Mouse (Mus musculus): ENCODE data around the gene Prpf38a.
A peak's percentile ranks its signal among the peaks of the same experiment; 100 is the strongest.

Prpf38a gene

DNA sequence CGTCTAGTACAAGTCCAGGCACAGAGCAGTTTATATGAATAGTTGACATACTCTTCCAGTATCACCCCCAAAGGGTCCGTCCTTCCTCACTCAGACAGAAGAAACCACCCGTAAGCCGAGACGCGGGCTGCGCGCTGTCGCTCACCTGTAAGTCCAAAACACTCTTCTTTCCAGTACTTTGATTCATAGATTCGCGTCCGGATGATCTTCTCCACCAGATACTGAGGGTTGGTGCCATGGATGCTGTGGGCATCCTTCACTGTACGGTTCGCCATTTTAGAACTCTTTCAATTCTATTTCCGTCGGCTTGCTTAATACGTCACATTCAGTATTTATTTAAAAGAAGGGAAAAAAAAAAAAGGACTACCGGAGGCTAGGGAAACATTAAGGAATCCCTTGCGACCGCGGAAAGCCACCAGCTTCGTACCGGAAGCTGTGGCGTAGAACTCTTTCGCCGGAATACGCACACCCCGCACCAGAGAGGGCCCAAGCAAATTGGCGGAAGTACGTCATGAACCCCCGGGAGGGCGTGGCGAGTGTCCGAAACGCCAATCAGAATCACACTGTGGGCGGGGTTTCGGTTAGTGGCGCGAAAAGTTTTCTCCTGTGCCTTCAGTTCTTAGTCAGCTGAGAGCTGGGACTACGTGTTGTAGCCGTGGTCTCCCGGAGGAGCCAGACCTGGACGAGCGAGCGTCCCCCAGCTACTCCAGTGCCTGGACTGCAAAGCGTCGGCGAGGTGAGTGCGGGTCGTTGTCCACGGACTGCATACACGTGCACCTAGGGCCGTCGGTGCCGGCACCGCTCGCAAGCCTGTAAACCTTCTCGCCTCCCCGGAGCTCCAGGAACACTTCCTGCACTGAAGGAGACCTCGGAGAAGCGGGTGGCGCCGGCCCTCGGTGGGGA is at the start of gene Prpf38a, which contains the start of gene Orc1:
Gene Prpf38a, minus strand, starts transcription at position 497 of the 903 bp plus-strand sequence.
Gene Orc1, plus strand, starts transcription at position 584 of the 903 bp plus-strand sequence.
- no peaks in the 10 kb centered on the region for H3K27me3 ChIP-seq (ENCODE audit: insufficient read depth, low read length)
- TF ChIP-seq CTCF (conservative IDR thresholded peaks at IDR 0.05; ENCODE audit: low read length): no peak
- TF ChIP-seq POU5F1 (IDR thresholded peaks at IDR 0.05; ENCODE audit: borderline replicate concordance, low read length): no peak
- TF ChIP-seq NANOG (IDR thresholded peaks at IDR 0.05; ENCODE audit: borderline replicate concordance, low read length): no peak
- peaks cover 41% of the 10 kb centered on the region for H3K4me1 ChIP-seq (replicated peaks; ENCODE audit: low read depth, low read length)
- peaks cover 53% of the 10 kb centered on the region for H3K36me3 ChIP-seq (ENCODE audit: insufficient read depth, low read length)
- no peaks in the 10 kb centered on the region for H3K9me3 ChIP-seq (ENCODE audit: low read length)
- H3K4me3 ChIP-seq (replicated peaks; ENCODE audit: low read length): peak within 1 kb of the TSS; percentile 97

DNA sequence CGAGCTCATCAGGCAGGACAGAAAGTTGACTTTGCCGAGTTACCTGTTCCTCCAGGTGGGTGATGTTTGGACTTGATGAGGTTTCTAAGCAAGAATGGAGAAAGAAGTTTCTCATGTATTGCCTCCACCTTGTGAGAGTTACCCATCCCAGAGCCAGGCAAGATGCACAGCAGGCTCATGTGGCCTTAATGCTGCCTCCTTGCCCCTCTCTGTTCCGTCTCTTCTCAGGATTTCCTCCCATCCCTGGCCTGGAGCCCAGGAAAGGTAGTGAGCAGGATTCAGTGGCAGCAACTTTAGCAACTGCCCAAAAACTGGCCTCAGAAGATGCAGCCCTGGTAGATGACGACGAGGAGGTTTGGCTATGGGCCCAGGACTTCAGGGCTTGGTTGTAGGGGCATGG is 47.9 kb upstream of the Prpf38a start:
- Histone ChIP-seq H3K4me1 (replicated peaks; ENCODE audit: low read depth, low read length) (peaks cover 12% of the 10 kb centered on the region), H3K9me3 (ENCODE audit: low read length) (no peaks in the 10 kb centered on the region), H3K36me3 (ENCODE audit: insufficient read depth, low read length) (peaks cover 100% of the 10 kb centered on the region), H3K27me3 (ENCODE audit: insufficient read depth, low read length) (no peaks in the 10 kb centered on the region), H3K4me3 (replicated peaks; ENCODE audit: low read length) (no peak overlapping the region)
- TF ChIP-seq CTCF (conservative IDR thresholded peaks at IDR 0.05; ENCODE audit: low read length) (no peak), POU5F1 (IDR thresholded peaks at IDR 0.05; ENCODE audit: borderline replicate concordance, low read length) (no peak)

DNA sequence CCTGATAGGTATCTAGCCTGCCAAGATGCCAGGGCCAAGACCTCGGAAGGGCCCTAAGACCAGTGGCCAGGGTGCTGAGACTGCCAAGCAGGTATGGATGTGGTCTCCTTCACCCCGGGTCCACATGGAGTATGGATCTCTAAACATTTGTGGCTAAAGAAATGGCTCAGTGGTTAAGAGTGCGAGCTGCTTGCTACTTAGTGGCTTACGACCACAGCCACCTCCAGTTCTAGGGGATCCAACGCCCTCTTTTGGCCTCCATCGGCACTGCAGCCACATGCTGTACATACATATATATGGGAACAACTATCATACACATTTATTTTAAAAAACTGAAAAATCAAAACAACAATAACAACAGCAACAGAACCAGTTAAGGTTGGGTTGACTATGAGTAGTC is 42.4 kb upstream of the Prpf38a start:
- Histone ChIP-seq H3K4me1 (replicated peaks; ENCODE audit: low read depth, low read length) (peaks cover 30% of the 10 kb centered on the region), H3K36me3 (ENCODE audit: insufficient read depth, low read length) (peaks cover 60% of the 10 kb centered on the region), H3K27me3 (ENCODE audit: insufficient read depth, low read length) (no peaks in the 10 kb centered on the region), H3K9me3 (ENCODE audit: low read length) (no peaks in the 10 kb centered on the region), H3K4me3 (replicated peaks; ENCODE audit: low read length) (0 out of 2 replicates have a peak overlapping the region, but pooled peaks have one; percentile 95)
- TF ChIP-seq CTCF (conservative IDR thresholded peaks at IDR 0.05; ENCODE audit: low read length) (peak; percentile 91), POU5F1 (IDR thresholded peaks at IDR 0.05; ENCODE audit: borderline replicate concordance, low read length) (no peak), NANOG (IDR thresholded peaks at IDR 0.05; ENCODE audit: borderline replicate concordance, low read length) (no peak)

DNA sequence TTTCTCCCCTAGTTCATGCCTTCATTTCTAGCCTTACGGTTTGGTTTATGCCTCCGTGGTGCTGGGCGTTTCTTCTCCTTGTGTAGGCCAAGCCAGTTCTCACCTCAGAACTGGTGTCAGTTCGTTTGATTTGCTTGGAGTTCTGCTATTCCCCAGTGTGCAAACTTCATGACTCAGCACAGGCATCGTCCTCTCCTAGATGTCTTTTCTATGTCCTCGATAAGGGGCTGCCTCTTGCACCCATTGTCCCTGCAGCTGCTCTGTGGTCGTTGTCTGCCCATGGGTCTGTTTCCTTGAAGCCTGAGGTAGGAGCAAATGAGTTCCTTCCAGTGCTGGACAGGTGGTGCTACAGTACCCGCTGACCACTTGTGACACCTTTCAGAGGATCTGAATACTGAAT is 41.4 kb upstream of the Prpf38a start:
- Histone ChIP-seq H3K27me3 (ENCODE audit: insufficient read depth, low read length) (no peaks in the 10 kb centered on the region), H3K4me1 (replicated peaks; ENCODE audit: low read depth, low read length) (peaks cover 30% of the 10 kb centered on the region), H3K4me3 (replicated peaks; ENCODE audit: low read length) (peak overlapping the region; percentile 95), H3K36me3 (ENCODE audit: insufficient read depth, low read length) (peaks cover 60% of the 10 kb centered on the region), H3K9me3 (ENCODE audit: low read length) (no peaks in the 10 kb centered on the region)
- TF ChIP-seq NANOG (IDR thresholded peaks at IDR 0.05; ENCODE audit: borderline replicate concordance, low read length): no peak
- TF ChIP-seq POU5F1 (IDR thresholded peaks at IDR 0.05; ENCODE audit: borderline replicate concordance, low read length): no peak
- TF ChIP-seq CTCF (conservative IDR thresholded peaks at IDR 0.05; ENCODE audit: low read length): no peak

DNA sequence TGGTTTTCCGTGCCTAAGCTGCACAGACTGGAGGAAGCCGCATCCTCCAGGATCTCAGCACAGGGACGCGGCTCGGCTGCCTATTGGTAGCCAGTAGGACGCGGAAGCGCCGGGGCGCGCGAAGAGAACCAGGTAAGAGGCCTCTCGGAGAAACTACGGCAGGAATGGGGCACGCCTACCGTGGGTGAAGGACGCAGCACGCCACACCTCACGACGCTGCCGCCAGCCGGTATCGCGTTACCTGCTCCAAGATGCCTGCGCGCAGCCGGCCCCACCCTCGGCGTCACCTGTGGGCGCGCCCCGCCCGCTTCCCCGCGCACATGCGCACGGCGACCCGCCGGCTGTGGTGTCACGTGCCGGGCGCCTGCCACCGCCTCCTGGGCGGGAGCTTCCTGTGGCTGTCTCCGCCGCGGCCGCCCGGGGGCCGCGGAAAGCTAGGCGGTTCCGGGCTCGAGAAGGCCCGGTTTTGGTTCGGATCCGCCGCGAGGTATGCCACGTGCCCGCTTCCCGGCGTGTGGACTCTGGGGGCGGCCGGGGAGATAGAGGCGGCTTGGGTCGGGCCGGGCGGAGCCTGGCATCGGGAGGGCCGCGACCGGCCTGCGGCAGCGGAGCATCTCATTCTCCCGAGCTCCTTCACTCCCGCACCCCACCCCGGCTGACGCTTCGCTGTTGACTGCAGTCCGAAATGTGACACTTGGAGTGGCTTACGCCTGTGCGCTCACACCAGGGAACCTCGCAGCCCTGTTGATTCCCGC is 40.6 kb upstream of the Prpf38a start, which contains the start of gene Cc2d1b:
Gene Cc2d1b, plus strand, starts transcription at position 354 of the 755 bp plus-strand sequence.
- H3K36me3 ChIP-seq (ENCODE audit: insufficient read depth, low read length): peaks cover 60% of the 10 kb centered on the region
- H3K4me3 ChIP-seq (replicated peaks; ENCODE audit: low read length): peak within 1 kb of the TSS; percentile 95
- no peaks in the 10 kb centered on the region for H3K27me3 ChIP-seq (ENCODE audit: insufficient read depth, low read length)
- no peaks in the 10 kb centered on the region for H3K9me3 ChIP-seq (ENCODE audit: low read length)
- peaks cover 30% of the 10 kb centered on the region for H3K4me1 ChIP-seq (replicated peaks; ENCODE audit: low read depth, low read length)
- TF ChIP-seq NANOG (IDR thresholded peaks at IDR 0.05; ENCODE audit: borderline replicate concordance, low read length): no peak
- no peak for TF ChIP-seq POU5F1 (IDR thresholded peaks at IDR 0.05; ENCODE audit: borderline replicate concordance, low read length)
- TF ChIP-seq CTCF (conservative IDR thresholded peaks at IDR 0.05; ENCODE audit: low read length): no peak

DNA sequence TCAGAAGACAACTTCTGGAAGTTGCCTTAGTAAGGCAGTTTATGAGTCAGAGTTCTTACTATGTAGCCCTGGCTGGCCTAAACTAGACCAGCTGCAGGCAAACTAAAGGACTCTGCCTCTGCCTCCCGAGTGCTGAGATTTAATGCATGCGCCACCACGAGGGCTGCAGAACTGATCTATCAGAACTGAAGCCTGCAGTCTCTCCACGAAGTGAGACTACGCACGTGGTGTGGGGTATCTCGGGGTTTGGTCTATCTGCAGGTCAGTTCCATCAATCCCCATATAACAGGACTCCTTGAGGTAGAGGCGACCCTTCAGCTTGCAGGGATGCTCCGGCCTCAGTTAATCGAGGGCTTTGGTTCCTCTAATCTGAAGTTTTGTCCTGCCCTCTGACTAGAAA is 40.0 kb upstream of the Prpf38a start:
- TF ChIP-seq POU5F1 (IDR thresholded peaks at IDR 0.05; ENCODE audit: borderline replicate concordance, low read length) (no peak), CTCF (conservative IDR thresholded peaks at IDR 0.05; ENCODE audit: low read length) (no peak), NANOG (IDR thresholded peaks at IDR 0.05; ENCODE audit: borderline replicate concordance, low read length) (no peak)
- Histone ChIP-seq H3K27me3 (ENCODE audit: insufficient read depth, low read length) (no peaks in the 10 kb centered on the region), H3K4me3 (replicated peaks; ENCODE audit: low read length) (peak overlapping the region; percentile 95), H3K4me1 (replicated peaks; ENCODE audit: low read depth, low read length) (peaks cover 30% of the 10 kb centered on the region), H3K36me3 (ENCODE audit: insufficient read depth, low read length) (peaks cover 60% of the 10 kb centered on the region), H3K9me3 (ENCODE audit: low read length) (no peaks in the 10 kb centered on the region)

DNA sequence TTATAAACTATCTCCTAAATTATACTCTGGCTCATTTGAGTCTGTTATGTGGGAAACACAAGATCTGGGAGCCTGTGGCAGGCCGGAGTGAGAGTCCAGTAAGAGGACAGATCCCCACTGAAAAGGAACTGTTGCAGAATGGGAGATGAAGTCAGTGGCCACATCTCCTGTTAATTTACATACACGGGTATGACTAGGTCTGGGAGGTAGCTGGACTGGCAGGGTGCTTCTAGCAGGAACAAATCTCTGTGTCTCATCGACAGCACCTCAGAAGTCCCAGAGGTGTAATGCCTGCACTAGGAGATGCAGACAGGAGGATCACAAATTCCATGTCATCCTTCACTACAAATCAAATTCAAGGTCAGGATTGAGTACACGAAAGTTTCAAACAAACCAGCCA is 39.5 kb upstream of the Prpf38a start:
- H3K9me3 ChIP-seq (ENCODE audit: low read length): no peaks in the 10 kb centered on the region
- TF ChIP-seq CTCF (conservative IDR thresholded peaks at IDR 0.05; ENCODE audit: low read length) (no peak), NANOG (IDR thresholded peaks at IDR 0.05; ENCODE audit: borderline replicate concordance, low read length) (0 out of 2 replicates have a peak, but pooled peaks have one; percentile 21)
- H3K36me3 ChIP-seq (ENCODE audit: insufficient read depth, low read length): peaks cover 60% of the 10 kb centered on the region
- peak overlapping the region; percentile 95 for H3K4me3 ChIP-seq (replicated peaks; ENCODE audit: low read length)
- peaks cover 30% of the 10 kb centered on the region for H3K4me1 ChIP-seq (replicated peaks; ENCODE audit: low read depth, low read length)
- H3K27me3 ChIP-seq (ENCODE audit: insufficient read depth, low read length): no peaks in the 10 kb centered on the region

DNA sequence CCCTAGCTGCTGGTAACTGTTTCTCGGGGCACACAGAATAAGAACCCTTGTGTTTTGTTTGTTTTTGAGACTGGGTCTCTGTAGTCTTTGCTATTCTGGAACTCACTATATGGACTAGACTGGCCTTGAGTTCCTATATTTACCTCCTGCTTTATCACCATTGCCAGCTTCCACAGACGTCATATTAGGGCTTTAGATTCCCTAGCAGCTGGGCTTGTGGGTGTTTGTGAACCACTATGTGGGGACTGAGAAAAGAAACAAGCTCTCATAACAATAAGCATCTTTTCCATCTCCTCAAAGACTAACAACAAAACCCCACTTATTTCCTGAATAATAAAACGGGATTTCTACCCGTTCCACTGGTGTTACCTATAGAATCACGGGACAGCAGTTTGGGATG is 31.8 kb upstream of the Prpf38a start:
- H3K36me3 ChIP-seq (ENCODE audit: insufficient read depth, low read length): peaks cover 94% of the 10 kb centered on the region
- no peaks in the 10 kb centered on the region for H3K9me3 ChIP-seq (ENCODE audit: low read length)
- H3K4me1 ChIP-seq (replicated peaks; ENCODE audit: low read depth, low read length): no peaks in the 10 kb centered on the region
- H3K4me3 ChIP-seq (replicated peaks; ENCODE audit: low read length): no peak overlapping the region
- TF ChIP-seq NANOG (IDR thresholded peaks at IDR 0.05; ENCODE audit: borderline replicate concordance, low read length): no peak
- TF ChIP-seq CTCF (conservative IDR thresholded peaks at IDR 0.05; ENCODE audit: low read length): no peak
- TF ChIP-seq POU5F1 (IDR thresholded peaks at IDR 0.05; ENCODE audit: borderline replicate concordance, low read length): no peak
- no peaks in the 10 kb centered on the region for H3K27me3 ChIP-seq (ENCODE audit: insufficient read depth, low read length)
